Mouse (Mus musculus) midbrain, postnatal 0 days (tissue): ENCODE measurements at regions not wholly inside any gene's neighbourhood (a gene's known extent, or its start where the extent isn't known, plus 50 kb on each side); places are given as distances from the start of the nearest gene placed in this dataset.

Experiments used
- ATAC-seq: fragments of 200-750 bp; cut with Nextera tagmentation; 2 replicates; pipeline ENCODE4 v1.8.0; 2017; ENCODE audit warnings: moderate number of reproducible peaks, mild to moderate bottlenecking, moderate TSS enrichment, moderate library complexity; ENCODE audit not compliant: low FRiP score
- DNase-seq: peaks from one replicate; pipeline ENCODE4 v3.0.0-alpha.2; 2015; ENCODE audit warnings: low spot score
- H3K27ac ChIP-seq: fragments of 300-500 bp; sonication (generic); 2 replicates; pipeline ENCODE4 v1.5.1; 2014; ENCODE audit warnings: low read depth, mild to moderate bottlenecking, low read length, mixed read lengths
- H3K27me3 ChIP-seq: fragments of 300-500 bp; sonication (generic); 2 replicates; pipeline ENCODE4 v1.6.1; 2014; ENCODE audit warnings: low read length, control low read depth, mixed read lengths; ENCODE audit not compliant: insufficient read depth
- H3K36me3 ChIP-seq: fragments of 300-500 bp; sonication (generic); 2 replicates; pipeline ENCODE4 v1.6.1; 2014; ENCODE audit warnings: low read length, control low read depth, mixed read lengths; ENCODE audit not compliant: insufficient read depth
- H3K4me1 ChIP-seq: fragments of 300-500 bp; sonication (generic); 2 replicates; pipeline ENCODE4 v1.6.1; 2014; ENCODE audit warnings: mild to moderate bottlenecking, control low read depth, antibody characterized with exemption, low read length, mixed read lengths; ENCODE audit not compliant: insufficient read depth
- H3K4me2 ChIP-seq: fragments of 300-500 bp; sonication (generic); 2 replicates; pipeline ENCODE4 v1.6.1; 2014; ENCODE audit warnings: low read depth, mild to moderate bottlenecking, low read length, mixed read lengths; ENCODE audit not compliant: poor library complexity, severe bottlenecking
- H3K4me3 ChIP-seq: fragments of 300-500 bp; sonication (generic); 2 replicates; pipeline ENCODE4 v1.5.1; 2014; ENCODE audit warnings: low read depth, mild to moderate bottlenecking, low read length, moderate library complexity
- H3K9ac ChIP-seq: fragments of 300-500 bp; sonication (generic); replicated peaks from 2 replicates; pipeline ENCODE4 v1.6.1; 2014; ENCODE audit warnings: mild to moderate bottlenecking, low read length, moderate library complexity, mixed read lengths; ENCODE audit not compliant: poor library complexity, severe bottlenecking
- H3K9me3 ChIP-seq: fragments of 300-500 bp; sonication (generic); 2 replicates; pipeline ENCODE4 v1.6.1; 2016; ENCODE audit warnings: low read length, control low read depth
- CTCF ChIP-seq: IDR thresholded peaks from 2 replicates; pipeline ENCODE4 v1.5.1; 2016; ENCODE audit warnings: antibody characterized with exemption, mild to moderate bottlenecking
- WGBS: fragments of 180-500 bp; shearing (Covaris S2); extraction: QIAGEN DNeasy Blood & Tissue Kit; methylation state at CpG from one replicate; pipeline ENCODE4 v1.1.7; 2014; 5-methylcytosine and 5-hydroxymethylcytosine counted together

- Histone ChIP-seq H3K9ac (0 out of 2 replicates have a peak overlapping the region, but pooled peaks have one; percentile 13), H3K4me1 (0 out of 2 replicates have a peak, but pooled peaks cover 5% of the 10 kb centered on the region), H3K36me3 (no peaks in the 10 kb centered on the region), H3K27me3 (no peaks in the 10 kb centered on the region), H3K4me2 (no peak overlapping the region), H3K4me3 (no peak overlapping the region), H3K9me3 (no peaks in the 10 kb centered on the region), H3K27ac (no peak overlapping the region)
- WGBS: 37% methylated on average over 7 of the region's 7 CpGs
- DNase-seq: peak; percentile 32
- no peak for TF ChIP-seq CTCF
- ATAC-seq: no peak
Observed at GRCm38 (mm10) chr7:136267716-136268489, 551.7 kb upstream of the Mki67 start.

- no peak for TF ChIP-seq CTCF
- Histone ChIP-seq H3K9me3 (no peaks in the 10 kb centered on the region), H3K27ac (no peak overlapping the region), H3K36me3 (no peaks in the 10 kb centered on the region), H3K9ac (no peak overlapping the region), H3K27me3 (no peaks in the 10 kb centered on the region), H3K4me1 (no peaks in the 10 kb centered on the region), H3K4me2 (no peak overlapping the region), H3K4me3 (no peak overlapping the region)
- ATAC-seq (no peak), DNase-seq (no peak)
- WGBS: 54% methylated on average over 10 of the region's 10 CpGs
Observed at GRCm38 (mm10) chr7:136275651-136276050, 559.5 kb upstream of the Mki67 start.

- no peak overlapping the region for H3K4me2 ChIP-seq
- H3K4me1 ChIP-seq: no peaks in the 10 kb centered on the region
- no peaks in the 10 kb centered on the region for H3K9me3 ChIP-seq
- H3K9ac ChIP-seq: no peak overlapping the region
- DNase-seq (no peak), ATAC-seq (no peak)
- TF ChIP-seq CTCF: no peak
- 91% methylated on average over 6 of the region's 6 CpGs for WGBS
- H3K36me3 ChIP-seq: no peaks in the 10 kb centered on the region
- H3K4me3 ChIP-seq: no peak overlapping the region
- H3K27ac ChIP-seq: no peak overlapping the region
- H3K27me3 ChIP-seq: no peaks in the 10 kb centered on the region
Observed at GRCm38 (mm10) chr7:136283770-136284169, 567.6 kb upstream of the Mki67 start.

GRCm38 (mm10) chr7:136285606-136286005 lies 569.4 kb upstream of the Mki67 start:
- Histone ChIP-seq H3K9ac (no peak overlapping the region), H3K4me1 (no peaks in the 10 kb centered on the region), H3K4me3 (no peak overlapping the region), H3K27ac (no peak overlapping the region), H3K9me3 (no peaks in the 10 kb centered on the region), H3K36me3 (no peaks in the 10 kb centered on the region), H3K27me3 (no peaks in the 10 kb centered on the region), H3K4me2 (no peak overlapping the region)
- ATAC-seq: no peak
- no peak for TF ChIP-seq CTCF
- no peak for DNase-seq
- 100% methylated on average over 1 of the region's 1 CpGs for WGBS

GRCm38 (mm10) chr7:136293536-136294145 lies 577.5 kb upstream of the Mki67 start:
- TF ChIP-seq CTCF: no peak
- Histone ChIP-seq H3K36me3 (no peaks in the 10 kb centered on the region), H3K4me1 (no peaks in the 10 kb centered on the region), H3K9ac (no peak overlapping the region), H3K9me3 (no peaks in the 10 kb centered on the region), H3K4me2 (no peak overlapping the region), H3K27ac (no peak overlapping the region), H3K4me3 (no peak overlapping the region), H3K27me3 (no peaks in the 10 kb centered on the region)
- peak; percentile 35 for DNase-seq
- ATAC-seq: no peak
- WGBS: 68% methylated on average over 6 of the region's 6 CpGs

- Histone ChIP-seq H3K27me3 (no peaks in the 10 kb centered on the region), H3K4me3 (no peak overlapping the region), H3K9ac (no peak overlapping the region), H3K4me2 (no peak overlapping the region), H3K27ac (no peak overlapping the region), H3K36me3 (no peaks in the 10 kb centered on the region), H3K9me3 (no peaks in the 10 kb centered on the region), H3K4me1 (no peaks in the 10 kb centered on the region)
- 43% methylated on average over 4 of the region's 4 CpGs for WGBS
- peak; percentile 64 for TF ChIP-seq CTCF
- DNase-seq: peak; percentile 34
- ATAC-seq: no peak
Observed at GRCm38 (mm10) chr7:136294445-136294844, 578.3 kb upstream of the Mki67 start.
